ENCODE assay signal across 12 mouse cellular contexts in the genomic region with DNA sequence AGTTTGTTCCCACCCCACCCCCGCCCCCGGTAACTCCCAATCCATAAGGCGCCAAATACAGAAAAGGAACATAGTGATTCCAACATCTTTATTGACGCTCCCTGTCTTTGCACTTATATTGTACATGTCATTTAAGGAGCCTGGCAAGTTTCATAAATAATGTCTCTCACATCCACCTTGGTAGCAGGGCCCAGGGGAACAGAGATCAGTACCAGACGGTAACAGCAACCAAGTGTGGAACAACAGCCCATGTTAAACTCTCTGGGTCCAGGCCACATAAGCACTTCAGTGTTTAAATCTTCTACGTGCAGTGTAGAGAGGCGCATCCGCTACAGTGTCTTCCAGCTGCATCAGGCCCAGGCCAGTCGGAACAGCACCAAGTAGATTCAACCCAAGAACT. TPM values are rescaled to one million over a fixed set of nuclear protein-coding genes. Genes with fewer than 3 reads are reported as not detected.
DNase-seq lines count a peak whose midpoint lies in the region; ATAC-seq and TF ChIP-seq lines count a peak whose summit lies in the region.
"Had no signal": no experiment of that assay in that cellular context is flagged by ENCODE, and none has a peak within 500 bp of the region (broad histone marks: within the 10 kb centered on the region; RNA-seq: fewer than 3 reads in every experiment).

No protein-coding gene starts in this region.

- H3K9ac ChIP-seq in forebrain, postnatal 0 days = no peak overlapping the region
- no peak overlapping the region for H3K9ac ChIP-seq in forebrain, embryonic 16.5 days (replicated peaks; ENCODE audit: low read depth, low read length)
- H3K9ac ChIP-seq in hindbrain, postnatal 0 days (replicated peaks; ENCODE audit: low read length) = no peak overlapping the region
- H3K9ac ChIP-seq in hindbrain, embryonic 14.5 days = no peak overlapping the region

- no peak overlapping the region for H3K4me3 ChIP-seq in forebrain, postnatal 0 days (ENCODE audit: low read depth, low read length)
- H3K4me3 ChIP-seq in forebrain, embryonic 16.5 days (replicated peaks; ENCODE audit: low read length) = no peak overlapping the region
- H3K4me3 ChIP-seq in hindbrain, postnatal 0 days (ENCODE audit: low read length) = no peak overlapping the region
- H3K4me3 ChIP-seq in hindbrain, embryonic 14.5 days (replicated peaks; ENCODE audit: low read length) = no peak overlapping the region
- no peak overlapping the region for H3K4me3 ChIP-seq in limb, embryonic 10.5 days

- peaks cover 22% of the 10 kb centered on the region for H3K36me3 ChIP-seq in forebrain, postnatal 0 days (ENCODE audit: insufficient read depth)
- peaks cover 8% of the 10 kb centered on the region for H3K36me3 ChIP-seq in forebrain, embryonic 16.5 days (ENCODE audit: control insufficient read depth, insufficient read depth)
- peaks cover 21% of the 10 kb centered on the region for H3K36me3 ChIP-seq in hindbrain, postnatal 0 days (ENCODE audit: insufficient read depth, low read length)
- peaks cover 40% of the 10 kb centered on the region for H3K36me3 ChIP-seq in hindbrain, embryonic 14.5 days (replicated peaks; ENCODE audit: control insufficient read depth, insufficient read depth)
- H3K36me3 ChIP-seq in limb, embryonic 10.5 days = peaks cover 79% of the 10 kb centered on the region

- peak; percentile 10; the same call in 1 of the 2 replicates for ATAC-seq in forebrain, postnatal 0 days
- ATAC-seq in forebrain, embryonic 16.5 days = no peak
- ATAC-seq in hindbrain, postnatal 0 days = no peak
- no peak for ATAC-seq in hindbrain, embryonic 14.5 days (ENCODE audit: low FRiP score)
- ATAC-seq: activated CD4-positive, CD25-positive, alpha-beta regulatory T cell, adult 4 months had no signal

- no peak overlapping the region for H3K27ac ChIP-seq in forebrain, postnatal 0 days (ENCODE audit: low read depth, low read length)
- H3K27ac ChIP-seq in forebrain, embryonic 16.5 days (ENCODE audit: low read length) = no peak overlapping the region
- H3K27ac ChIP-seq in hindbrain, postnatal 0 days = peak overlapping the region; percentile 32; the same call in 1 of the 2 replicates
- no peak overlapping the region for H3K27ac ChIP-seq in hindbrain, embryonic 14.5 days
- peak overlapping the region; percentile 76 for H3K27ac ChIP-seq in limb, embryonic 10.5 days

- 81% methylated on average over 9 of the region's 9 CpGs for WGBS in forebrain, postnatal 0 days
- 86% methylated on average over 9 of the region's 9 CpGs for WGBS in forebrain, embryonic 16.5 days
- 79% methylated on average over 9 of the region's 9 CpGs for WGBS in hindbrain, postnatal 0 days
- WGBS in hindbrain, embryonic 14.5 days = 88% methylated on average over 9 of the region's 9 CpGs
- WGBS in limb, embryonic 10.5 days = 70% methylated on average over 9 of the region's 9 CpGs

- H3K4me1 ChIP-seq in forebrain, postnatal 0 days (ENCODE audit: insufficient read depth) = peaks cover 4% of the 10 kb centered on the region; the same call in 1 of the 2 replicates
- H3K4me1 ChIP-seq in forebrain, embryonic 16.5 days (replicated peaks; ENCODE audit: control insufficient read depth, insufficient read depth, low read length) = no peaks in the 10 kb centered on the region
- peaks cover 6% of the 10 kb centered on the region; the same call in 1 of the 2 replicates for H3K4me1 ChIP-seq in hindbrain, postnatal 0 days (ENCODE audit: insufficient read depth, low read length)
- no peaks in the 10 kb centered on the region for H3K4me1 ChIP-seq in hindbrain, embryonic 14.5 days (replicated peaks; ENCODE audit: control insufficient read depth, insufficient read depth, low read length)
- peaks cover 63% of the 10 kb centered on the region for H3K4me1 ChIP-seq in limb, embryonic 10.5 days

- no peak overlapping the region for H3K4me2 ChIP-seq in forebrain, postnatal 0 days (ENCODE audit: low read depth)
- no peak overlapping the region for H3K4me2 ChIP-seq in forebrain, embryonic 16.5 days (ENCODE audit: low read length)
- H3K4me2 ChIP-seq in hindbrain, postnatal 0 days (ENCODE audit: low read depth, low read length) = no peak overlapping the region
- no peak overlapping the region for H3K4me2 ChIP-seq in hindbrain, embryonic 14.5 days (replicated peaks)

- no peak for DNase-seq in forebrain, postnatal 0 days
- no peak for DNase-seq in hindbrain, postnatal 0 days (ENCODE audit: low spot score)
- DNase-seq in hindbrain, embryonic 14.5 days (ENCODE audit: low spot score) = no peak
- peak; percentile 24 for DNase-seq in brain, adult 2 months (ENCODE audit: low read depth, low spot score)
- DNase-seq in limb, embryonic 10.5 days (ENCODE audit: low spot score) = peak; percentile 44
- no peak for DNase-seq in urinary bladder, postnatal 14 days (ENCODE audit: low spot score)
- no peak for DNase-seq in gastrocnemius, adult 18-20 months (ENCODE audit: low spot score)
- DNase-seq: cerebellum, adult 8-10 months; right cerebral cortex, adult 18-20 months; thymus, adult 18-20 months had no signal

- no peaks in the 10 kb centered on the region for H3K27me3 ChIP-seq in forebrain, postnatal 0 days (ENCODE audit: insufficient read depth, low read length)
- H3K27me3 ChIP-seq in forebrain, embryonic 16.5 days (replicated peaks; ENCODE audit: control insufficient read depth, insufficient read depth, low read length) = no peaks in the 10 kb centered on the region
- H3K27me3 ChIP-seq in hindbrain, postnatal 0 days (ENCODE audit: insufficient read depth, low read length) = no peaks in the 10 kb centered on the region
- no peaks in the 10 kb centered on the region for H3K27me3 ChIP-seq in hindbrain, embryonic 14.5 days (ENCODE audit: control insufficient read depth, insufficient read depth, low read length)
- H3K27me3 ChIP-seq in limb, embryonic 10.5 days (ENCODE audit: low read depth, poor library complexity, severe bottlenecking) = no peaks in the 10 kb centered on the region

- no peak for TF ChIP-seq CTCF in forebrain, postnatal 0 days (IDR thresholded peaks at IDR 0.05; ENCODE audit: low read depth)
- no peak for TF ChIP-seq CTCF in hindbrain, postnatal 0 days (IDR thresholded peaks at IDR 0.05; ENCODE audit: low read depth)

- no peaks in the 10 kb centered on the region for H3K9me3 ChIP-seq in forebrain, postnatal 0 days (ENCODE audit: low read length)
- no peaks in the 10 kb centered on the region for H3K9me3 ChIP-seq in forebrain, embryonic 16.5 days (ENCODE audit: control insufficient read depth, low read length)
- H3K9me3 ChIP-seq in hindbrain, postnatal 0 days (ENCODE audit: low read length) = no peaks in the 10 kb centered on the region
- no peaks in the 10 kb centered on the region for H3K9me3 ChIP-seq in hindbrain, embryonic 14.5 days (ENCODE audit: control insufficient read depth, low read length)
- H3K9me3 ChIP-seq in limb, embryonic 10.5 days (replicated peaks) = no peaks in the 10 kb centered on the region

RNA-seq across cellular contexts. Expression of gene Emilin2, which starts 59.7 kb away (rescaled TPM):
- 2.3 and 3.2 TPM in 2 replicates for total RNA-seq in forebrain, postnatal 0 days (2014; rRNA removed)
- polyA plus RNA-seq in forebrain, postnatal 0 days (2015; fragmentation: Nextera tagmentation; extraction: Ambion mirVana) = 1.3 and 2.0 TPM in 2 replicates
- polyA plus RNA-seq in forebrain, embryonic 16.5 days (2015; fragmentation: Nextera tagmentation; extraction: Ambion mirVana) = 1.2 and 1.4 TPM in 2 replicates
- total RNA-seq in hindbrain, postnatal 0 days (2014; rRNA removed) = 4.4 and 10.5 TPM in 2 replicates
- 1.6 and 2.0 TPM in 2 replicates for polyA plus RNA-seq in hindbrain, postnatal 0 days (2015; fragmentation: Nextera tagmentation; extraction: Ambion mirVana)
- 2.3 and 2.5 TPM in 2 replicates for polyA plus RNA-seq in hindbrain, embryonic 14.5 days (2014; fragmentation: Nextera tagmentation; extraction: Ambion mirVana)
- 30.0 and 36.1 TPM in 2 replicates for polyA plus RNA-seq in limb, embryonic 10.5 days (2016; fragmentation: Nextera tagmentation; extraction: Ambion mirVana)
- 1 to 10 TPM; 4.4 to 5.0 TPM for total RNA-seq in gastrocnemius, adult 18-20 months (2021)

Comparison
In these comparisons a context has a peak if more than half of its experiments do, and no peak if none do; other contexts are left out.
1. H3K27ac ChIP-seq: peak in hindbrain, postnatal 0 days (single experiment) and limb, embryonic 10.5 days (single experiment); none in forebrain, postnatal 0 days (single experiment), forebrain, embryonic 16.5 days (single experiment) and hindbrain, embryonic 14.5 days (single experiment).
2. DNase-seq: peak in brain, adult 2 months (single experiment) and limb, embryonic 10.5 days (single experiment); none in forebrain, postnatal 0 days (single experiment), hindbrain, postnatal 0 days (single experiment), hindbrain, embryonic 14.5 days (single experiment), urinary bladder, postnatal 14 days (single experiment) and gastrocnemius, adult 18-20 months (single experiment).